Mouse (Mus musculus) cerebellum, postnatal 10 days (tissue): ENCODE measurements around the gene Rasgef1b.

Source experiments
- DNase-seq, 2 experiments: peaks; one replicate each; pipeline ENCODE4 v3.0.0; 2021; ENCODE audit warnings: mixed read lengths in 2 of 2

Gene Rasgef1b

GRCm38 (mm10) chr5:99354640-99355132, 374.2 kb downstream of the Rasgef1b start:
- DNase-seq = no peak

- DNase-seq = no peak
Measured at GRCm38 (mm10) chr5:99350030-99350429, 378.8 kb downstream of the Rasgef1b start.

- peak; percentile 98 for DNase-seq
Measured at GRCm38 (mm10) chr5:99348257-99348849, 380.5 kb downstream of the Rasgef1b start.

GRCm38 (mm10) chr5:99342527-99342926, 386.3 kb downstream of the Rasgef1b start:
- DNase-seq = no peak

- DNase-seq = peak in 1 of 2 experiments; percentile 12
Measured at GRCm38 (mm10) chr5:99340311-99340989, 388.4 kb downstream of the Rasgef1b start.

GRCm38 (mm10) chr5:99339790-99340189, 389.1 kb downstream of the Rasgef1b start:
- peak; percentile 31 to 48 for DNase-seq

- no peak for DNase-seq
Measured at GRCm38 (mm10) chr5:99338826-99339225, 390.0 kb downstream of the Rasgef1b start.

- DNase-seq = no peak
Measured at GRCm38 (mm10) chr5:99336427-99336826, 392.4 kb downstream of the Rasgef1b start.

- no peak for DNase-seq
Measured at GRCm38 (mm10) chr5:99334017-99334416, 394.8 kb downstream of the Rasgef1b start.

- DNase-seq = no peak
Measured at GRCm38 (mm10) chr5:99332021-99332420, 396.8 kb downstream of the Rasgef1b start.

- DNase-seq = peak; percentile 21 to 26
Measured at GRCm38 (mm10) chr5:99329065-99329464, 399.8 kb downstream of the Rasgef1b start.

- DNase-seq = no peak
Measured at GRCm38 (mm10) chr5:99327019-99327418, 401.8 kb downstream of the Rasgef1b start.

GRCm38 (mm10) chr5:99325301-99325700, 403.6 kb downstream of the Rasgef1b start:
- DNase-seq = no peak

- no peak for DNase-seq
Measured at GRCm38 (mm10) chr5:99320783-99321182, 408.1 kb downstream of the Rasgef1b start.

GRCm38 (mm10) chr5:99297939-99298338, 430.9 kb downstream of the Rasgef1b start:
- DNase-seq = no peak

- DNase-seq = no peak
Measured at GRCm38 (mm10) chr5:99296348-99296747, 432.5 kb downstream of the Rasgef1b start.

GRCm38 (mm10) chr5:99292287-99292851, 436.5 kb downstream of the Rasgef1b start:
- peak; percentile 63 to 75 for DNase-seq

GRCm38 (mm10) chr5:99291084-99291830, 437.6 kb downstream of the Rasgef1b start:
- no peak for DNase-seq

- DNase-seq = no peak
Measured at GRCm38 (mm10) chr5:99288262-99288661, 440.6 kb downstream of the Rasgef1b start.

GRCm38 (mm10) chr5:99287647-99288185, 441.1 kb downstream of the Rasgef1b start:
- no peak for DNase-seq

GRCm38 (mm10) chr5:99286575-99286974, 442.3 kb downstream of the Rasgef1b start:
- DNase-seq = no peak

GRCm38 (mm10) chr5:99286024-99286423, 442.8 kb downstream of the Rasgef1b start:
- no peak for DNase-seq

GRCm38 (mm10) chr5:99284369-99284768, 444.5 kb downstream of the Rasgef1b start:
- DNase-seq = no peak
